In genomic region chr8:120426622-120427385, GRCm38 (mm10) we compare ENCODE assay signal across 8 mouse cellular contexts.
DNase-seq lines count a peak whose midpoint lies in the region; ATAC-seq and TF ChIP-seq lines count a peak whose summit lies in the region.

No protein-coding gene starts in this region.

- peaks cover 0 to 8% of the 10 kb centered on the region in 2 experiments; a peak in 2 of 4 replicates for H3K36me3 ChIP-seq in MEL (ENCODE audit: control insufficient read depth in 1 of 2, insufficient read depth in 2 of 2, low read length in 2 of 2)
- H3K36me3 ChIP-seq in hindbrain, postnatal 0 days (ENCODE audit: insufficient read depth, low read length): no peaks in the 10 kb centered on the region
- no peaks in the 10 kb centered on the region for H3K36me3 ChIP-seq in midbrain, embryonic 13.5 days

- peak; percentile 45 for DNase-seq in MEL (ENCODE audit: low read depth, low spot score)
- peak; percentile 88 for DNase-seq in brain, embryonic 14.5 days (ENCODE audit: low read depth)
- DNase-seq in hindbrain, postnatal 0 days (ENCODE audit: low spot score): peak; percentile 65
- peak; percentile 73 to 93 for DNase-seq in left cerebral cortex, postnatal 25 days (ENCODE audit: low spot score in 2 of 2)
- DNase-seq in c-Kit-positive CD71-positive TER-119-positive erythroid progenitor cells, embryonic 14.5 days (ENCODE audit: low spot score): no peak
- no peak for DNase-seq in urinary bladder, postnatal 36 days (ENCODE audit: low spot score in 2 of 2)

- TF ChIP-seq RAD21 in MEL (IDR thresholded peaks at IDR 0.05; ENCODE audit: low read depth, low read length): no peak

- peak; percentile 76 for ATAC-seq in granulocyte monocyte progenitor cell, adult 5-6 weeks (replicated peaks; ENCODE audit: poor library complexity, severe bottlenecking)
- no peak for ATAC-seq in hindbrain, postnatal 0 days
- no peak for ATAC-seq in midbrain, embryonic 13.5 days

- H3K27ac ChIP-seq in MEL (ENCODE audit: control insufficient read depth, low read depth, low read length): peak overlapping the region; percentile 26
- H3K27ac ChIP-seq in hindbrain, postnatal 0 days: peak overlapping the region; percentile 76
- peak overlapping the region; percentile 97 for H3K27ac ChIP-seq in midbrain, embryonic 13.5 days

- H3K4me2 ChIP-seq in hindbrain, postnatal 0 days (ENCODE audit: low read depth, low read length): no peak overlapping the region
- H3K4me2 ChIP-seq in midbrain, embryonic 13.5 days (replicated peaks): no peak overlapping the region

- H3K79me2 ChIP-seq in MEL (ENCODE audit: control insufficient read depth, insufficient read depth, low read length, poor library complexity): no peaks in the 10 kb centered on the region

- 34% methylated on average over 20 of the region's 20 CpGs for WGBS in hindbrain, postnatal 0 days
- WGBS in midbrain, embryonic 13.5 days: 19% methylated on average over 20 of the region's 20 CpGs

- H3K4me1 ChIP-seq in MEL (ENCODE audit: control insufficient read depth in 1 of 2, insufficient read depth in 2 of 2, low read length in 2 of 2): peaks cover 8 to 32% of the 10 kb centered on the region in 2 experiments
- peaks cover 39% of the 10 kb centered on the region for H3K4me1 ChIP-seq in hindbrain, postnatal 0 days (ENCODE audit: insufficient read depth, low read length)
- H3K4me1 ChIP-seq in midbrain, embryonic 13.5 days (replicated peaks): peaks cover 73% of the 10 kb centered on the region

- H3K4me3 ChIP-seq in MEL (ENCODE audit: control insufficient read depth in 1 of 2, insufficient read depth in 1 of 2, low read depth in 2 of 2, low read length in 2 of 2): no peak overlapping the region
- no peak overlapping the region for H3K4me3 ChIP-seq in hindbrain, postnatal 0 days (ENCODE audit: low read length)
- H3K4me3 ChIP-seq in midbrain, embryonic 13.5 days (replicated peaks): no peak overlapping the region

- TF ChIP-seq POLR2A in MEL (IDR thresholded peaks at IDR 0.05; ENCODE audit: control insufficient read depth in 1 of 2, insufficient read depth in 1 of 2, low read depth in 1 of 2, low read length in 2 of 2, poor library complexity in 1 of 2): no peak
- TF ChIP-seq POLR2A in brain, embryonic 14.5 days (IDR thresholded peaks at IDR 0.05; ENCODE audit: borderline replicate concordance, extremely low read depth, insufficient read depth, insufficient read length, poor library complexity, severe bottlenecking): no peak

- H3K9ac ChIP-seq in MEL (ENCODE audit: control insufficient read depth, low read depth, low read length, poor library complexity, severe bottlenecking): peak overlapping the region; percentile 40
- no peak overlapping the region; the same call in 1 of the 2 replicates for H3K9ac ChIP-seq in hindbrain, postnatal 0 days (replicated peaks; ENCODE audit: low read length)
- peak overlapping the region; percentile 1; the same call in 1 of the 2 replicates for H3K9ac ChIP-seq in midbrain, embryonic 13.5 days (replicated peaks)

- H3K27me3 ChIP-seq in MEL (ENCODE audit: control insufficient read depth in 1 of 2, insufficient read depth in 2 of 2, low read length in 2 of 2): no peaks in the 10 kb centered on the region
- H3K27me3 ChIP-seq in hindbrain, postnatal 0 days (ENCODE audit: insufficient read depth, low read length): no peaks in the 10 kb centered on the region
- H3K27me3 ChIP-seq in midbrain, embryonic 13.5 days: no peaks in the 10 kb centered on the region; the same call in 1 of the 2 replicates

- intact Hi-C loops in left cerebral cortex, postnatal 25 days (cut with DNase I): loop anchor here (5.0 kb wide), 2 partner anchors 45 to 110 kb away; no protein-coding TSS in a partner anchor

- no peak for TF ChIP-seq CTCF in MEL (IDR thresholded peaks at IDR 0.05 in 2 of 3, conservative IDR thresholded peaks at IDR 0.05 in 1 of 3; ENCODE audit: control insufficient read depth in 1 of 3, insufficient read depth in 1 of 3, low read depth in 2 of 3, low read length in 3 of 3, poor library complexity in 1 of 3, severe bottlenecking in 1 of 3)
- TF ChIP-seq CTCF in brain, embryonic 14.5 days (IDR thresholded peaks at IDR 0.05; ENCODE audit: borderline replicate concordance, extremely low read depth, insufficient read depth, insufficient read length): no peak
- no peak for TF ChIP-seq CTCF in hindbrain, postnatal 0 days (IDR thresholded peaks at IDR 0.05; ENCODE audit: low read depth)

- H3K9me3 ChIP-seq in MEL (replicated peaks; ENCODE audit: insufficient read depth, low read length): no peaks in the 10 kb centered on the region
- H3K9me3 ChIP-seq in hindbrain, postnatal 0 days (ENCODE audit: low read length): no peaks in the 10 kb centered on the region
- H3K9me3 ChIP-seq in midbrain, embryonic 13.5 days: no peaks in the 10 kb centered on the region

- TF ChIP-seq EP300 in MEL (IDR thresholded peaks at IDR 0.05; ENCODE audit: low read depth in 1 of 2, low read length in 2 of 2): no peak

TF ChIP-seq in MEL, 35 proteins besides CTCF, POLR2A, EP300 and RAD21:
- no peak for TF ChIP-seq GABPA (IDR thresholded peaks at IDR 0.05; ENCODE audit: low read depth, low read length)
- TF ChIP-seq ELF1 (IDR thresholded peaks at IDR 0.05; ENCODE audit: low read depth, low read length): 0 out of 2 replicates have a peak, but pooled peaks have one; percentile 10

Comparison
In these comparisons a context has a peak if more than half of its experiments do, and no peak if none do; other contexts are left out.
1. DNase-seq: peak in MEL (single experiment), brain, embryonic 14.5 days (single experiment), hindbrain, postnatal 0 days (single experiment) and left cerebral cortex, postnatal 25 days (2 of 2); none in c-Kit-positive CD71-positive TER-119-positive erythroid progenitor cells, embryonic 14.5 days (single experiment) and urinary bladder, postnatal 36 days (0 of 2).
2. H3K27ac ChIP-seq: peak in every context shown above with its lines; median percentile 97 in midbrain, embryonic 13.5 days; 76 in hindbrain, postnatal 0 days; 26 in MEL.